Mouse (Mus musculus) hindbrain, postnatal 0 days (tissue): ENCODE results near the gene Gm2022. TPM values are rescaled to one million over a fixed set of nuclear protein-coding genes. Genes with fewer than 3 reads are reported as not detected.
A peak's percentile ranks its signal among the peaks of the same experiment; 100 is the strongest.
"Not testable (repeated sequence)": the region's sequence is repeated elsewhere in the genome, so short reads cannot be mapped to it uniquely, and the experiment has no call there.

ENCODE experiments used
- ATAC-seq: fragments of 200-750 bp; cut with Nextera tagmentation; 2 replicates; pipeline ENCODE4 v1.8.0; 2017; ENCODE audit warnings: mild to moderate bottlenecking, moderate TSS enrichment, moderate library complexity
- DNase-seq: peaks from one replicate; pipeline ENCODE4 v3.0.0-alpha.2; 2015; ENCODE audit warnings: low spot score
- H3K27ac ChIP-seq: fragments of 300-500 bp; sonication (generic); 2 replicates; pipeline ENCODE4 v1.5.1; 2014; ENCODE audit warnings: mild to moderate bottlenecking
- H3K27me3 ChIP-seq: fragments of 300-500 bp; sonication (generic); 2 replicates; pipeline ENCODE4 v1.6.1; 2014; ENCODE audit warnings: low read length, mixed read lengths; ENCODE audit not compliant: insufficient read depth
- H3K36me3 ChIP-seq: fragments of 300-500 bp; sonication (generic); 2 replicates; pipeline ENCODE4 v1.6.1; 2014; ENCODE audit warnings: low read length, mixed read lengths; ENCODE audit not compliant: insufficient read depth
- H3K4me1 ChIP-seq: fragments of 300-500 bp; sonication (generic); 2 replicates; pipeline ENCODE4 v1.6.1; 2014; ENCODE audit warnings: antibody characterized with exemption, low read length, mixed read lengths; ENCODE audit not compliant: insufficient read depth
- H3K4me2 ChIP-seq: fragments of 300-500 bp; sonication (generic); 2 replicates; pipeline ENCODE4 v1.6.1; 2014; ENCODE audit warnings: low read depth, mild to moderate bottlenecking, low read length, moderate library complexity, mixed read lengths
- H3K4me3 ChIP-seq: fragments of 300-500 bp; sonication (generic); 2 replicates; pipeline ENCODE4 v1.5.1; 2014; ENCODE audit warnings: low read length
- H3K9ac ChIP-seq: fragments of 300-500 bp; sonication (generic); replicated peaks from 2 replicates; pipeline ENCODE4 v1.6.1; 2014; ENCODE audit warnings: mild to moderate bottlenecking, low read length, moderate library complexity, mixed read lengths
- H3K9me3 ChIP-seq: fragments of 300-500 bp; sonication (generic); 2 replicates; pipeline ENCODE4 v1.6.1; 2016; ENCODE audit warnings: low read length, mixed read lengths
- WGBS: fragments of 180-500 bp; shearing (Covaris S2); extraction: QIAGEN DNeasy Blood & Tissue Kit; methylation state at CpG from one replicate; pipeline ENCODE4 v1.1.7; 2014; 5-methylcytosine and 5-hydroxymethylcytosine counted together
- polyA plus RNA-seq: library from polyadenylated mRNA; unstranded; fragments of >200 nt; fragmentation: Nextera tagmentation; extraction: Ambion mirVana; gene quantifications from 2 replicates; pipeline ENCODE4 v1.2.1, GENCODE M21; 2015
- total RNA-seq: library from RNA; depleted of rRNA; stranded (reverse); fragments of >200 nt; gene quantifications from 2 replicates; pipeline ENCODE4 v1.2.3, GENCODE M21; 2014; rRNA removed

Gene Gm2022
- total RNA-seq (not detected in 2 replicates), polyA plus RNA-seq (not detected in 2 replicates)

DNA sequence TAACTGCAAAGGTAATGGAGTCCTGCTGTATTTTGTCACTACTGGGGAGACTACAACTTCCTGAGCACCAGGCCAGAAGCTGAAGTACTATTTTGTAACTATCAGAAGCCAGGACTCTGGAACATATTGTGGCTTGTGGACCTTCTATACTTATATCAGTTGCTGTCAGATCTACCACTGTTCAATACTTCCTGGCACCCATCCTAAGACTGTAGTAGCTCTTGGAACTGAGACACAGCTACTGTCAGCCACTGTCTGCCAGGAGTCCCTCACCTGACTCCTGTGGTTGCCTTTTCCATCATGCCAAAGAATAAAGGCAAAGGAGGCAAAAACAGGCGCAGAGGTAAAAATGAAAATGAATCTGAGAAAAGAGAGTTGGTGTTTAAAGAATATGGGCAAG is at the start of gene Gm2022:
Gene Gm2022, plus strand, starts transcription at position 301 of the 400 bp plus-strand sequence.
- H3K27ac ChIP-seq, H3K27me3 ChIP-seq, H3K9ac ChIP-seq, DNase-seq, H3K4me2 ChIP-seq, H3K36me3 ChIP-seq, H3K4me1 ChIP-seq, H3K4me3 ChIP-seq, ATAC-seq, H3K9me3 ChIP-seq: not testable (repeated sequence)
- WGBS: 100% methylated on average over 1 of the region's 1 CpGs

DNA sequence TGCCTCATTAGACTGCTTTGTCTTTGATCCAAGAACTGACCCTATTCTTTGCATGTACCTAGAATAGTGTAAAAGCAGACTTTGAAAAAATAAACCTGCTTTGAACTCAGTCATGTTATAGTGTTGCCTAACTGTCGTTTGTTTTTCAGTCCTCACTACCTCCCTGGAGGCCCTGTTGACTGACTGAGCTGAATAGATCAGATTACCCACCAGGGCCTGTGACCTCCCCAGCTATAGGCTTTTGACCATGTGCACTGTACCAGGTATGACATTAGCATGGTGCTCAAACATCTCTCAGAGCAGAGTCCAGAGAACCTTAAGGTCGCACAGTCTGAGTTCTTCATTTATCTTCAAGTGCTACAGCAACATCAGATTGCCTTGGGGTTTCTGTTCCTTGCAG is 44.5 kb upstream of the Gm2022 start:
- not testable (repeated sequence) for DNase-seq, H3K36me3 ChIP-seq, H3K4me1 ChIP-seq, H3K27ac ChIP-seq, H3K4me3 ChIP-seq, H3K9me3 ChIP-seq, H3K9ac ChIP-seq, H3K27me3 ChIP-seq, ATAC-seq, H3K4me2 ChIP-seq
- no CpG with 5 or more reads among the region's 2 CpGs for WGBS

DNA sequence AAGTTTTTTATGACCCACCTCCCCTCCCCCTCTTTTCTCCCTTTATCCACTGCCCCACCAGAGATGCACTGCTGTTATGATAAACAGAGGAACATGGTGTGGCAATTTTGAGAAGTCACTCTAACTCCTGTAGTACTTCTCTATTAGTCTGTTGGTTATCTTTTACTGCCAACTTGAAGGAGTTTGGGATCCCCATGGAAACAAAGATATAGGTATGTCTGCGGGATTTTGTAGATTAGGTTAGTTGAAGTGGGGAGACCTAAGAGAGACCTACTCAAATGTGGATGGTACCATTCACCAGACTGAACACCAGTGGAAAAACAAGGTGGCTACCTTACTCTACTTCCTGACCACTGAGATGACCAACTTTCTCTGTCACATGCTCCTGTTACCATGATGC is 39.1 kb upstream of the Gm2022 start:
- not testable (repeated sequence) for H3K27ac ChIP-seq, H3K9ac ChIP-seq, H3K4me2 ChIP-seq, H3K4me3 ChIP-seq, H3K4me1 ChIP-seq, H3K9me3 ChIP-seq, H3K36me3 ChIP-seq, ATAC-seq, H3K27me3 ChIP-seq, DNase-seq
- WGBS: 88% methylated on average over 1 of the region's 1 CpGs

DNA sequence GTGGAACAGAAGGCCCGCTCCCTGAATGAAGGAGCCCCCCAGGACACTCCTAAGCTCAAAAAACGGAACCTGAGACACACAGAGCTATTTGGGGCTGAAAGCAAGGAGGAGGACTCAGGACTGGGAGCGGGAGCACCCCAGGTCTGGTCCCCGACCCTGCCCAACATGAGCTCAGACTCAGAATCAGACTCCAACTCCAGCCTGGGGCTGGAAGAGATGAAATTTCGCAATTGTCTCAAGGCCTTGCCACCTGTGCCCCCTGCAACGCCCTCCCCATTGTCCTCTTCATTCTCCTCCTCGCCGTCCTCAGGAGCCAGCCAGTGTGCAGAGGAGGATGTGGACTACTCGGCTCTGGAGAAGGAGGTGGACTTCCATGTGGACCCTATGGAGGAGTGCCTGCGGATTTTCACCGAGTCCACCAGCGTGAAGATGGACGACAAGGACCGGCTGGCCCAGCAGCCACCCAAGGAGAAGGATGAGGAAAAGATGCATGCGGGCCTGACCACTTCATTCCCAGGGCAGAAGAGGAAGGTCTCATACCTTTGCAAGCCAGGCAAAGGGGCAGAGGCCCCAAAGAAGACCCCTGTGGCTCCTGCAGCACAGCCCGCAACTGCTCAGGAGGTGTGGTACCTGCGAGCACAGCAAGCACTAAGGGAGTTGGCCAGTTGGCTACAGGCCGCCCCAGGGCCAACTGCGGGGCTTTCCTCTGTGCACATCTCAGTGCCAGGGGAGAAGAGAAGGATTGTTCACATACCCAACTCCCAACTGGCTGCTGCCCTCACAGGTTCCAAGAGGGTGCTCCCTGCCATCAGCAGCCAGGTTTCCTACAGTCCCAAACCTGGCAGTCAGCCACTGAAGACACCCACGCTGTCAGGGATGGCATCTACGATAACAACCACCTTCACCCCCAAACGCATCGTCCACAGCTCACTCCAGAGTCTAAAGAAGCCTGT is 33.2 kb upstream of the Gm2022 start:
- H3K9ac ChIP-seq, DNase-seq, H3K27ac ChIP-seq, H3K9me3 ChIP-seq, H3K36me3 ChIP-seq, H3K27me3 ChIP-seq, H3K4me3 ChIP-seq, H3K4me2 ChIP-seq, H3K4me1 ChIP-seq: not testable (repeated sequence)
- ATAC-seq: peak; percentile 16; the same call in 1 of the 2 replicates
- 85% methylated on average over 23 of the region's 23 CpGs for WGBS

DNA sequence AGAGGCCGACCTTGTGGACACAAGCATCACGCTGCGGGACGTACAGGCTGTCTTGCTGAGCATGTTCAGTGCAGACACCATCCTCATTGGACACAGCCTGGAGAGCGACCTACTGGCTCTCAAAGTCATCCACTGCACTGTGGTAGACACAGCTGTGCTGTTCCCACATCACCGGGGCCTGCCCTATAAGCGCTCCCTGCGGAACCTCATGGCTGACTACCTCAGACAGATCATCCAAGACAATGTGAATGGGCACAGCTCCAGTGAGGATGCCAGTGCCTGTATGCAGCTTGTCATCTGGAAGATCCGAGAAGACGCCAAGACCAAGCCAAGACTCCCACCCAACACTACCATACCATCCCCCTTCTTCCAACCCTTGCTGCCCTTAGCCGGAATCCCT is 31.5 kb upstream of the Gm2022 start:
- H3K36me3 ChIP-seq, H3K4me3 ChIP-seq, H3K27me3 ChIP-seq, H3K9me3 ChIP-seq, H3K4me2 ChIP-seq, ATAC-seq, H3K9ac ChIP-seq, DNase-seq, H3K27ac ChIP-seq, H3K4me1 ChIP-seq: not testable (repeated sequence)
- 96% methylated on average over 10 of the region's 11 CpGs for WGBS

DNA sequence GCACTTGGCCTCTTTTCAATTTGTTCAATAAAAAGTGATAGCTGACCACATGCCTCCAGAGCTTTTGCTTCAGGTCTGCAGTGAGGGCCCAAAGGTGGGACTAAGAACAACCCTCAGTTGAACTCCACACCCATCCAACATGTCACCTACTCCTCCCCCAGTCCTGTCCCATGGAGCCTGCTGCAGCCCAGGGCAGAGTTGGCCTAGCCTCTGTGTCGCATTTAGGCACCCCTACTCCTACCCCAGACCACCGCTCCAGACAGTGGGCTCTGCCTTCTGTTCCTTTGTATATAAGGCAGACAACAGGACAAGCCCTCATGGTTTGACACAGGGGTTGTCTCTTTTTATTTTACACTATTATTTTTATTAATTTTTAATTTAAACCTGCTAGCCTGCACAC is 31.1 kb upstream of the Gm2022 start:
- H3K27ac ChIP-seq, H3K4me2 ChIP-seq, H3K27me3 ChIP-seq, DNase-seq, H3K9me3 ChIP-seq, H3K9ac ChIP-seq, H3K36me3 ChIP-seq, H3K4me3 ChIP-seq, H3K4me1 ChIP-seq: not testable (repeated sequence)
- WGBS: 83% methylated on average over 2 of the region's 2 CpGs
- 0 out of 2 replicates have a peak, but pooled peaks have one; percentile 35 for ATAC-seq

DNA sequence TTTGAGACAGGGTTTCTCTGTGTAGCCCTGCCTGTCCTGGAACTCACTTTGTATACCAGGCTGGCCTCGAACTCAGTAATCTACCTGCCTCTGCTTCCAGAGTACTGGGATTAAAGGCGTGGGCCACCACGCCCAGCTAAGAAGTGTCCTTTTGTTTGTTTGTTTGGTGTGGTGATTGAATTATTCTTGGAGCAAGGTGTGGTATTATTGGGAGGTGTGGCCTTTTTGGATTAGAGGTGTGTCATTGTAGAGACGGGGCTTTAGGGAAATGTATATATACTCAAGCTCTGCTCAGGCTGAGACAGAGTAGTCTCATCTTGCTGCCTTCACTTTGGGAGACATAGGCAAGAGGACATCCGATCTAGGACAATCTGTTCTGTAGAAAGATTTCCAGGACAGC is 21.4 kb upstream of the Gm2022 start, which contains the start of gene Gm2016:
Gene Gm2016, plus strand, starts transcription at position 301 of the 400 bp plus-strand sequence.
- not testable (repeated sequence) for H3K4me3 ChIP-seq, DNase-seq, H3K27ac ChIP-seq, ATAC-seq, H3K36me3 ChIP-seq, H3K9me3 ChIP-seq, H3K4me1 ChIP-seq, H3K9ac ChIP-seq, H3K27me3 ChIP-seq, H3K4me2 ChIP-seq
- 86% methylated on average over 5 of the region's 5 CpGs for WGBS

DNA sequence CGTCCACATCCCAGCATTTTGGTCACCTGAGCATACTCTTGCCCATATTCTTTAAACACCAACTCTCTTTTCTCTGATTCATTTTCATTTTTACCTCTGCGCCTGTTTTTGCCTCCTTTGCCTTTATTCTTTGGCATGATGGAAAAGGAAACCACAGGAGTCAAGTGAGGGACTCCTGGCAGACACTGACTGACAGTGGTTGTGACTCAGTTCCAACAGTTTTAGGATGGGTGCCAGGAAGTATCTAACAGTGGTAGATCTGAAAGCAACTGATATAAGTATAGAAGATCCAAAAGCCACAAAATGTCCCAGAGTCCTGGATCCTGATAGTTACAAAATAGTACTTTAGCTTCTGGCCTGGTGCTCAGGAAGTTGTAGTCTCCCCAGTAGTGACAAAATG is 24.6 kb downstream of the Gm2022 start, which contains the start of gene Gm2035:
Gene Gm2035, minus strand, starts transcription at position 137 of the 400 bp plus-strand sequence.
- ATAC-seq, H3K4me1 ChIP-seq, H3K9me3 ChIP-seq, DNase-seq, H3K4me2 ChIP-seq, H3K27ac ChIP-seq, H3K36me3 ChIP-seq, H3K9ac ChIP-seq, H3K27me3 ChIP-seq, H3K4me3 ChIP-seq: not testable (repeated sequence)
- 78% methylated on average over 2 of the region's 2 CpGs for WGBS
